23 mouse cellular contexts compared by ENCODE assay signal in genomic region chr11:63243906-63244416, GRCm38 (mm10).
DNase-seq lines count a peak whose midpoint lies in the region; ATAC-seq and TF ChIP-seq lines count a peak whose summit lies in the region.
"Had no signal": no experiment of that assay in that cellular context is flagged by ENCODE, and none has a peak within 500 bp of the region (broad histone marks: within the 10 kb centered on the region; RNA-seq: fewer than 3 reads in every experiment).

No protein-coding gene starts in this region.

- no peaks in the 10 kb centered on the region for H3K27me3 ChIP-seq in heart, embryonic 14.5 days (ENCODE audit: control insufficient read depth, insufficient read depth, low read length)
- H3K27me3 ChIP-seq in liver, adult 2 months (ENCODE audit: control insufficient read depth, insufficient read depth, low read length) = no peaks in the 10 kb centered on the region
- no peaks in the 10 kb centered on the region for H3K27me3 ChIP-seq in liver, postnatal 0 days (ENCODE audit: insufficient read depth, low read length)
- H3K27me3 ChIP-seq: hindbrain, embryonic 15.5 days; stomach, embryonic 15.5 days had no signal

- DNase-seq in adrenal gland, adult 8-10 months = peak; percentile 2
- DNase-seq in adrenal gland, adult 18-20 months (ENCODE audit: low spot score in 2 of 2) = no peak
- no peak for DNase-seq in heart, postnatal 4 days
- DNase-seq in liver, adult 2 months (ENCODE audit: extremely low read depth, low read depth, low spot score) = peak; percentile 53
- no peak for DNase-seq in liver, postnatal 0 days
- no peak for DNase-seq in ES-E14 (ENCODE audit: low read depth, low spot score)
- DNase-seq in adipocyte (ENCODE audit: low spot score) = no peak
- DNase-seq: cerebellum, adult 18-20 months; cerebellum, postnatal 25 days; heart, postnatal 14 days; kidney, postnatal 25 days; liver; lung, adult 18-20 months; thymus, adult 18-20 months; thymus, postnatal 4 days had no signal

- 33% methylated on average over 9 of the region's 9 CpGs for WGBS in heart, embryonic 14.5 days
- 63% methylated on average over 9 of the region's 9 CpGs for WGBS in liver, adult 2 months
- WGBS in liver, postnatal 0 days (ENCODE audit: insufficient replicate concordance) = 80% methylated on average over 9 of the region's 9 CpGs

- no peaks in the 10 kb centered on the region for H3K9me3 ChIP-seq in heart, embryonic 14.5 days (ENCODE audit: control insufficient read depth, low read length)
- no peaks in the 10 kb centered on the region for H3K9me3 ChIP-seq in liver, postnatal 0 days (ENCODE audit: low read length)
- H3K9me3 ChIP-seq in ES-E14 (ENCODE audit: control insufficient read depth, insufficient read depth, low read depth, low read length) = no peaks in the 10 kb centered on the region
- H3K9me3 ChIP-seq: hindbrain, embryonic 15.5 days; midbrain, embryonic 12.5 days; stomach, embryonic 15.5 days had no signal

- H3K27ac ChIP-seq in heart, embryonic 14.5 days (replicated peaks in 1 of 2; ENCODE audit: control insufficient read depth in 1 of 2, insufficient read depth in 1 of 2, low read depth in 2 of 2, low read length in 2 of 2) = no peak overlapping the region
- H3K27ac ChIP-seq in liver, adult 2 months (replicated peaks; ENCODE audit: insufficient read depth, low read depth, low read length) = no peak overlapping the region
- no peak overlapping the region for H3K27ac ChIP-seq in liver, postnatal 0 days (ENCODE audit: low read depth)
- H3K27ac ChIP-seq in ES-E14 (ENCODE audit: insufficient read depth, low read depth, low read length, poor library complexity, severe bottlenecking) = no peak overlapping the region
- H3K27ac ChIP-seq: hindbrain, embryonic 15.5 days; macrophage; midbrain, embryonic 12.5 days; stomach, embryonic 15.5 days had no signal

- H3K79me2 ChIP-seq in liver, adult 2 months (ENCODE audit: control insufficient read depth, insufficient read depth, low read length) = no peaks in the 10 kb centered on the region

- no peak overlapping the region for H3K4me3 ChIP-seq in heart, embryonic 14.5 days (ENCODE audit: control insufficient read depth in 1 of 2, insufficient read depth in 1 of 2, low read depth in 1 of 2, low read length in 2 of 2)
- H3K4me3 ChIP-seq in liver, adult 2 months (ENCODE audit: insufficient read depth, low read depth, low read length) = no peak overlapping the region
- no peak overlapping the region for H3K4me3 ChIP-seq in liver, postnatal 0 days (ENCODE audit: low read depth, low read length)
- H3K4me3 ChIP-seq in ES-E14 (ENCODE audit: insufficient read depth in 1 of 2, low read depth in 1 of 2, low read length in 2 of 2, poor library complexity in 1 of 2, severe bottlenecking in 1 of 2) = no peak overlapping the region
- H3K4me3 ChIP-seq: hindbrain, embryonic 15.5 days; midbrain, embryonic 12.5 days; stomach, embryonic 15.5 days had no signal

- no peak for ATAC-seq in heart, embryonic 14.5 days (ENCODE audit: insufficient number of reproducible peaks, insufficient read depth, low FRiP score, low read depth)
- ATAC-seq in liver, postnatal 0 days = no peak
- ATAC-seq: CD4-positive, CD25-positive, alpha-beta regulatory T cell, adult 4 months; intestine, embryonic 16.5 days had no signal

- no peak for TF ChIP-seq POLR2A in liver, adult 2 months (IDR thresholded peaks at IDR 0.05; ENCODE audit: extremely low read depth, insufficient read depth, low read length)

- no peak for TF ChIP-seq EP300 in liver, postnatal 0 days (IDR thresholded peaks at IDR 0.05; ENCODE audit: low read depth)

- H3K9ac ChIP-seq in heart, embryonic 14.5 days (ENCODE audit: low read length) = peak overlapping the region; percentile 32; the same call in 1 of the 2 replicates
- no peak overlapping the region for H3K9ac ChIP-seq in liver, adult 2 months (ENCODE audit: low read depth, low read length)
- H3K9ac ChIP-seq in liver, postnatal 0 days (replicated peaks) = no peak overlapping the region
- H3K9ac ChIP-seq in ES-E14 (ENCODE audit: insufficient read depth, low read depth, low read length, poor library complexity, severe bottlenecking) = no peak overlapping the region
- H3K9ac ChIP-seq: hindbrain, embryonic 15.5 days; midbrain, embryonic 12.5 days; stomach, embryonic 15.5 days had no signal

- no peak for TF ChIP-seq CTCF in liver, adult 2 months (IDR thresholded peaks at IDR 0.05; ENCODE audit: low read depth, low read length)
- TF ChIP-seq CTCF in liver, postnatal 0 days (IDR thresholded peaks at IDR 0.05; ENCODE audit: low read depth) = no peak

- H3K36me3 ChIP-seq in heart, embryonic 14.5 days (ENCODE audit: control insufficient read depth, insufficient read depth, low read length) = no peaks in the 10 kb centered on the region
- H3K36me3 ChIP-seq in liver, adult 2 months (ENCODE audit: control insufficient read depth, insufficient read depth, low read length) = no peaks in the 10 kb centered on the region
- no peaks in the 10 kb centered on the region for H3K36me3 ChIP-seq in liver, postnatal 0 days (replicated peaks; ENCODE audit: insufficient read depth, low read length)
- H3K36me3 ChIP-seq in ES-E14 (ENCODE audit: control insufficient read depth, insufficient read depth, low read length, poor library complexity, severe bottlenecking) = no peaks in the 10 kb centered on the region
- H3K36me3 ChIP-seq: G1E; hindbrain, embryonic 15.5 days; midbrain, embryonic 12.5 days; stomach, embryonic 15.5 days had no signal

- peaks cover 5 to 12% of the 10 kb centered on the region in 2 experiments; a peak in 3 of 4 replicates for H3K4me1 ChIP-seq in heart, embryonic 14.5 days (ENCODE audit: control insufficient read depth in 2 of 2, insufficient read depth in 2 of 2, low read length in 2 of 2)
- no peaks in the 10 kb centered on the region for H3K4me1 ChIP-seq in liver, adult 2 months (ENCODE audit: control insufficient read depth, insufficient read depth, low read length)
- no peaks in the 10 kb centered on the region for H3K4me1 ChIP-seq in liver, postnatal 0 days (ENCODE audit: insufficient read depth)
- peaks cover 0 to 5% of the 10 kb centered on the region in 2 experiments; a peak in 2 of 4 replicates for H3K4me1 ChIP-seq in ES-E14 (ENCODE audit: control insufficient read depth in 2 of 2, insufficient read depth in 2 of 2, low read length in 2 of 2, poor library complexity in 1 of 2)
- H3K4me1 ChIP-seq: hindbrain, embryonic 15.5 days; stomach, embryonic 15.5 days had no signal

- in situ Hi-C loops in ES-E14 (cut with MboI; ENCODE audit: low sequenced_read_pairs in 2 of 2, unreplicated experiment in 2 of 2) = no loop called here

- H3K4me2 ChIP-seq in heart, embryonic 14.5 days (ENCODE audit: low read length) = peak overlapping the region; percentile 22; the same call in 1 of the 2 replicates
- H3K4me2 ChIP-seq in liver, postnatal 0 days (ENCODE audit: low read depth, low read length) = no peak overlapping the region
- H3K4me2 ChIP-seq: hindbrain, embryonic 15.5 days; midbrain, embryonic 12.5 days; stomach, embryonic 15.5 days had no signal

TF ChIP-seq in ES-E14, 5 proteins besides CTCF, POLR2A, EP300 and RAD21:
- TF ChIP-seq ZNF384 (IDR thresholded peaks at IDR 0.05; ENCODE audit: low read depth, low read length) (peak; percentile 21; the same call in 1 of the 2 replicates), MAFK (IDR thresholded peaks at IDR 0.05; ENCODE audit: insufficient read depth, low read depth, low read length) (no peak)

Comparison
In these comparisons a context has a peak if more than half of its experiments do, and no peak if none do; other contexts are left out.
1. DNase-seq: peak in adrenal gland, adult 8-10 months (single experiment) and liver, adult 2 months (single experiment); none in adrenal gland, adult 18-20 months (0 of 2), heart, postnatal 4 days (single experiment), liver, postnatal 0 days (single experiment), ES-E14 (single experiment) and adipocyte (single experiment).